ENCODE assay signal across 29 mouse cellular contexts in genomic region chr11:114191661-114192060, GRCm38 (mm10).
A peak's percentile ranks its signal among the peaks of the same experiment; 100 is the strongest.
DNase-seq lines count a peak whose midpoint lies in the region; ATAC-seq and TF ChIP-seq lines count a peak whose summit lies in the region.
"Had no signal": no experiment of that assay in that cellular context is flagged by ENCODE, and none has a peak within 500 bp of the region (broad histone marks: within the 10 kb centered on the region; RNA-seq: fewer than 3 reads in every experiment).

No protein-coding gene starts in this region.

- no peaks in the 10 kb centered on the region for H3K27me3 ChIP-seq in cerebellum, adult 2 months (ENCODE audit: control insufficient read depth, insufficient read depth, low read length)
- no peaks in the 10 kb centered on the region for H3K27me3 ChIP-seq in hindbrain, embryonic 15.5 days
- no peaks in the 10 kb centered on the region for H3K27me3 ChIP-seq in hindbrain, embryonic 14.5 days (ENCODE audit: control insufficient read depth, insufficient read depth, low read length)
- no peaks in the 10 kb centered on the region for H3K27me3 ChIP-seq in midbrain, embryonic 11.5 days (ENCODE audit: control insufficient read depth, insufficient read depth, low read length)
- no peaks in the 10 kb centered on the region; the same call in 1 of the 2 replicates for H3K27me3 ChIP-seq in midbrain, embryonic 14.5 days (ENCODE audit: control insufficient read depth, insufficient read depth, low read length)
- H3K27me3 ChIP-seq: forebrain, embryonic 15.5 days; heart, embryonic 13.5 days; midbrain, embryonic 15.5 days; neural tube, embryonic 15.5 days; Patski had no signal

- no peak overlapping the region for H3K4me3 ChIP-seq in cerebellum, adult 2 months (replicated peaks; ENCODE audit: insufficient read depth, low read depth, low read length)
- H3K4me3 ChIP-seq in hindbrain, embryonic 15.5 days: no peak overlapping the region
- no peak overlapping the region for H3K4me3 ChIP-seq in hindbrain, embryonic 14.5 days (replicated peaks; ENCODE audit: low read length)
- no peak overlapping the region for H3K4me3 ChIP-seq in midbrain, embryonic 11.5 days (ENCODE audit: low read depth, low read length)
- H3K4me3 ChIP-seq in midbrain, embryonic 14.5 days (replicated peaks; ENCODE audit: low read depth, low read length): no peak overlapping the region
- H3K4me3 ChIP-seq: forebrain, embryonic 15.5 days; gastrocnemius, adult 2 months; heart, embryonic 13.5 days; layer of hippocampus, adult 2 months; left cerebral cortex, adult 2 months; midbrain, embryonic 15.5 days; neural tube, embryonic 15.5 days had no signal

- peak; percentile 45; the same call in 1 of the 2 replicates for ATAC-seq in hindbrain, embryonic 15.5 days (ENCODE audit: low FRiP score, low read depth)
- ATAC-seq in hindbrain, embryonic 14.5 days (ENCODE audit: low FRiP score): no peak
- no peak for ATAC-seq in midbrain, embryonic 11.5 days (ENCODE audit: low FRiP score)
- ATAC-seq in midbrain, embryonic 14.5 days (ENCODE audit: low FRiP score, low TSS enrichment): no peak
- ATAC-seq: inflammation-experienced regulatory T-cells, adult 6 months; midbrain, embryonic 15.5 days; Patski had no signal

- no peak overlapping the region for H3K9ac ChIP-seq in hindbrain, embryonic 15.5 days
- no peak overlapping the region for H3K9ac ChIP-seq in hindbrain, embryonic 14.5 days
- H3K9ac ChIP-seq in midbrain, embryonic 11.5 days (ENCODE audit: low read length): no peak overlapping the region
- no peak overlapping the region for H3K9ac ChIP-seq in midbrain, embryonic 14.5 days (replicated peaks; ENCODE audit: low read length)
- H3K9ac ChIP-seq: forebrain, embryonic 15.5 days; heart, embryonic 13.5 days; liver, embryonic 14.5 days; midbrain, embryonic 15.5 days; neural tube, embryonic 15.5 days had no signal

- H3K4me2 ChIP-seq in hindbrain, embryonic 15.5 days: no peak overlapping the region
- no peak overlapping the region for H3K4me2 ChIP-seq in hindbrain, embryonic 14.5 days (replicated peaks)
- H3K4me2 ChIP-seq in midbrain, embryonic 11.5 days: no peak overlapping the region
- no peak overlapping the region for H3K4me2 ChIP-seq in midbrain, embryonic 14.5 days (ENCODE audit: low read length)
- H3K4me2 ChIP-seq: forebrain, embryonic 15.5 days; heart, embryonic 13.5 days; midbrain, embryonic 15.5 days; neural tube, embryonic 15.5 days had no signal

- DNase-seq in cerebellum, adult 2 months: peak; percentile 36 to 38
- no peak for DNase-seq in cerebellum, postnatal 4 days (ENCODE audit: low spot score in 2 of 2)
- no peak for DNase-seq in hindbrain, embryonic 14.5 days (ENCODE audit: low spot score)
- DNase-seq in midbrain, embryonic 11.5 days (ENCODE audit: low spot score, missing footprints): peak; percentile 62
- no peak for DNase-seq in midbrain, embryonic 14.5 days
- peak; percentile 29 to 32 for DNase-seq in cerebellum, postnatal 36 days
- DNase-seq in heart, adult 11 months: no peak
- DNase-seq: adrenal gland, postnatal 10 days; gastrocnemius, adult 2 months; heart, postnatal 10 days; kidney, adult 18-20 months; kidney, postnatal 36 days; liver; lung, adult 2 months; lung, postnatal 10 days; retina, postnatal 1 day; right cerebral cortex, postnatal 14 days; thymus, postnatal 14 days had no signal

- H3K4me1 ChIP-seq in cerebellum, adult 2 months (ENCODE audit: control insufficient read depth, insufficient read depth, low read length): peaks cover 8% of the 10 kb centered on the region; the same call in 1 of the 2 replicates
- H3K4me1 ChIP-seq in hindbrain, embryonic 15.5 days (replicated peaks): 0 out of 2 replicates have a peak, but pooled peaks cover 7% of the 10 kb centered on the region
- H3K4me1 ChIP-seq in hindbrain, embryonic 14.5 days (replicated peaks; ENCODE audit: control insufficient read depth, insufficient read depth, low read length): peaks cover 5% of the 10 kb centered on the region
- H3K4me1 ChIP-seq in midbrain, embryonic 11.5 days (ENCODE audit: control insufficient read depth, insufficient read depth, low read length): no peaks in the 10 kb centered on the region
- no peaks in the 10 kb centered on the region for H3K4me1 ChIP-seq in midbrain, embryonic 14.5 days (ENCODE audit: control insufficient read depth, insufficient read depth, low read length)
- H3K4me1 ChIP-seq: midbrain, embryonic 15.5 days had no signal

- WGBS in cerebellum, adult 2 months: 30% methylated on average over 5 of the region's 5 CpGs
- WGBS in hindbrain, embryonic 15.5 days: 47% methylated on average over 5 of the region's 5 CpGs
- WGBS in hindbrain, embryonic 14.5 days: 48% methylated on average over 5 of the region's 5 CpGs
- 66% methylated on average over 5 of the region's 5 CpGs for WGBS in midbrain, embryonic 11.5 days
- 65% methylated on average over 5 of the region's 5 CpGs for WGBS in midbrain, embryonic 14.5 days

- TF ChIP-seq CTCF in cerebellum, adult 2 months (IDR thresholded peaks at IDR 0.05; ENCODE audit: borderline replicate concordance, insufficient read depth, low read depth, low read length): no peak

- no peak for TF ChIP-seq POLR2A in cerebellum, adult 2 months (IDR thresholded peaks at IDR 0.05; ENCODE audit: borderline replicate concordance, insufficient read depth, low read length)

- H3K27ac ChIP-seq in cerebellum, adult 2 months (ENCODE audit: insufficient read depth, low read length): no peak overlapping the region
- no peak overlapping the region for H3K27ac ChIP-seq in hindbrain, embryonic 15.5 days (replicated peaks)
- no peak overlapping the region for H3K27ac ChIP-seq in hindbrain, embryonic 14.5 days
- no peak overlapping the region for H3K27ac ChIP-seq in midbrain, embryonic 11.5 days (ENCODE audit: low read depth, low read length)
- no peak overlapping the region for H3K27ac ChIP-seq in midbrain, embryonic 14.5 days (replicated peaks; ENCODE audit: low read depth, low read length)
- H3K27ac ChIP-seq: forebrain, embryonic 15.5 days; gastrocnemius, adult 2 months; heart, embryonic 13.5 days; left cerebral cortex, adult 2 months; liver, embryonic 14.5 days; macrophage; midbrain, embryonic 15.5 days; neural tube, embryonic 15.5 days had no signal

- no peaks in the 10 kb centered on the region for H3K9me3 ChIP-seq in hindbrain, embryonic 15.5 days
- no peaks in the 10 kb centered on the region for H3K9me3 ChIP-seq in hindbrain, embryonic 14.5 days (ENCODE audit: control insufficient read depth, low read length)
- H3K9me3 ChIP-seq in midbrain, embryonic 11.5 days (ENCODE audit: control insufficient read depth, low read length): peaks cover 7% of the 10 kb centered on the region; the same call in 1 of the 2 replicates
- no peaks in the 10 kb centered on the region; the same call in 1 of the 2 replicates for H3K9me3 ChIP-seq in midbrain, embryonic 14.5 days (ENCODE audit: control insufficient read depth, low read length)
- H3K9me3 ChIP-seq: forebrain, embryonic 15.5 days; heart, embryonic 13.5 days; midbrain, embryonic 15.5 days; neural tube, embryonic 15.5 days had no signal

- no peaks in the 10 kb centered on the region for H3K36me3 ChIP-seq in hindbrain, embryonic 15.5 days
- H3K36me3 ChIP-seq in hindbrain, embryonic 14.5 days (replicated peaks; ENCODE audit: control insufficient read depth, insufficient read depth): no peaks in the 10 kb centered on the region
- no peaks in the 10 kb centered on the region for H3K36me3 ChIP-seq in midbrain, embryonic 11.5 days (ENCODE audit: control insufficient read depth, insufficient read depth, low read length)
- no peaks in the 10 kb centered on the region for H3K36me3 ChIP-seq in midbrain, embryonic 14.5 days (ENCODE audit: control insufficient read depth, insufficient read depth, low read length)
- H3K36me3 ChIP-seq: forebrain, embryonic 15.5 days; heart, embryonic 13.5 days; midbrain, embryonic 15.5 days; neural tube, embryonic 15.5 days had no signal

Comparison
In these comparisons a context has a peak if more than half of its experiments do, and no peak if none do; other contexts are left out.
1. DNase-seq: peak in cerebellum, adult 2 months (2 of 2), midbrain, embryonic 11.5 days (single experiment) and cerebellum, postnatal 36 days (2 of 2); none in cerebellum, postnatal 4 days (0 of 2), hindbrain, embryonic 14.5 days (single experiment), midbrain, embryonic 14.5 days (single experiment) and heart, adult 11 months (single experiment).